Mouse (Mus musculus) liver, embryonic 14.5 days (tissue): ENCODE data around the gene Tacstd2.
"Not testable (repeated sequence)": the region's sequence is repeated elsewhere in the genome, so short reads cannot be mapped to it uniquely, and the experiment has no call there.

Experiments
- CTCF ChIP-seq: IDR thresholded peaks from 2 replicates; pipeline ENCODE4 v1.5.1; 2016; ENCODE audit warnings: antibody characterized with exemption, low read depth, control low read depth
- EP300 ChIP-seq: IDR thresholded peaks from 2 replicates; pipeline ENCODE4 v1.6.1; 2016; ENCODE audit warnings: antibody characterized with exemption, low read depth

- not testable (repeated sequence) for TF ChIP-seq EP300, CTCF
Measured at GRCm38 (mm10) chr6:67501938-67502337, 33.7 kb downstream of the Tacstd2 start.
